Mouse (Mus musculus): ENCODE results near the gene Hcfc1.

GRCm38 (mm10) chrX:74001024-74001423, 34.9 kb upstream of the Hcfc1 start:
- TF ChIP-seq CTCF (IDR thresholded peaks at IDR 0.05; ENCODE audit: low read depth, low read length), result no peak
- no peak for TF ChIP-seq POLR2A (IDR thresholded peaks at IDR 0.05; ENCODE audit: borderline replicate concordance, low read depth, low read length)

All from bone marrow macrophage, adult 2 months (primary cell).